Mouse (Mus musculus): ENCODE measurements around the gene Akap7.

- TF ChIP-seq CTCF (IDR thresholded peaks at IDR 0.05) (no peak), POLR2A (IDR thresholded peaks at IDR 0.05; ENCODE audit: insufficient read depth, low read depth, low read length) (no peak), EP300 (IDR thresholded peaks at IDR 0.05; ENCODE audit: insufficient read depth, low read depth, low read length) (no peak)
Observed at GRCm38 (mm10) chr10:25304608-25305007, 3.1 kb downstream of the Akap7 start.
